Mouse (Mus musculus): ENCODE measurements around the gene Hist3h2ba. TPM values are rescaled to one million over a fixed set of nuclear protein-coding genes. Genes with fewer than 3 reads are reported as not detected.

Hist3h2ba gene
- polyA plus RNA-seq, 1 experiment from 2014 or later: 9.2 TPM

DNA sequence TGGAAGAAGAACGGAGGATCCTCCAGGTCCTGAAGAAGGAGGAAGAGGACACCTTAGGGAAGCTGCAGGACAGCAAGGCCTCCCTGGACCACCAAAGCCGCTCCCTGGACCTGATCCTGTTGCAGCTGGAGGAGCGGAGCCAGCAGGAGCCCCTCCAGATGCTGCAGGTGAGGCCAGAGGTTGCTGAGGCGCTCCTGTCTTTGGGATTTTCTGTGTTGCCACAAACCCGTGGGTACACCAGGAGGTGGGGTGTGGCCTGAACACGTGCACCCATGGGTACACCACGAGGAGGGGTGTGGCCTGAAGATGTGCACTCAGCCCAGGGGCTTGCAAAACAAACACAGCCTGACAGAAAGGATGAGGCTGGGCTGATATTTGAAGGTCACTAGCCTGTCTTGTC, 19.8 kb downstream of the Hist3h2ba start:
- peak; percentile 19; the same call in 1 of the 2 replicates for ATAC-seq (ENCODE audit: insufficient read depth)
- Histone ChIP-seq H3K36me3 (replicated peaks) (peaks cover 14% of the 10 kb centered on the region; the same call in 1 of the 2 replicates), H3K27me3 (peaks cover 8% of the 10 kb centered on the region), H3K27ac (replicated peaks) (no peak overlapping the region), H3K9me3 (replicated peaks) (no peaks in the 10 kb centered on the region), H3K9ac (no peak overlapping the region), H3K4me3 (replicated peaks) (no peak overlapping the region), H3K4me1 (replicated peaks) (peaks cover 45% of the 10 kb centered on the region), H3K4me2 (no peak overlapping the region)
- 50% methylated on average over 7 of the region's 7 CpGs for WGBS (ENCODE audit: insufficient replicate concordance)

DNA sequence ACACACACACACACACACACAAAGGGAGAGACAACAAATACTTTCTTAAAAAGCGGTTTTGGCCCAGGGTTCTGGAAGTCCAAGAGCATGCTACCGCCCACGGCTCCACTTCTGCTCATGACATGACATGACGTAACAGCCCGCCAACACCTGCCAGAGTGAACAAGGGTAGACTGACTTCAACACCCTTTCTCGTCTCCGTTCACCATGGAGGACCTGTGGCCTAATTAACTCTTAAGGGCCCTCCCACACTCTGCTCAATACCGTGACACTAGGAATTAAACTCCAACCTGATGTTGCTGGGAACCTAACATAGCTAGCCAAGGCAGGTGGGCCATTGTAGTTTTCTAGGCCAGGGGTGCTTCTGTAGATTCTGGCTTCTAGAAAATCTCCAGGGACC, 20.3 kb downstream of the Hist3h2ba start:
- 77% methylated on average over 8 of the region's 8 CpGs for WGBS (ENCODE audit: insufficient replicate concordance)
- Histone ChIP-seq H3K36me3 (replicated peaks) (peaks cover 14% of the 10 kb centered on the region; the same call in 1 of the 2 replicates), H3K27ac (replicated peaks) (no peak overlapping the region), H3K9ac (no peak overlapping the region), H3K4me1 (replicated peaks) (peaks cover 43% of the 10 kb centered on the region), H3K27me3 (peaks cover 3% of the 10 kb centered on the region; the same call in 1 of the 2 replicates), H3K4me2 (no peak overlapping the region), H3K9me3 (replicated peaks) (no peaks in the 10 kb centered on the region), H3K4me3 (replicated peaks) (no peak overlapping the region)
- ATAC-seq (ENCODE audit: insufficient read depth): no peak

DNA sequence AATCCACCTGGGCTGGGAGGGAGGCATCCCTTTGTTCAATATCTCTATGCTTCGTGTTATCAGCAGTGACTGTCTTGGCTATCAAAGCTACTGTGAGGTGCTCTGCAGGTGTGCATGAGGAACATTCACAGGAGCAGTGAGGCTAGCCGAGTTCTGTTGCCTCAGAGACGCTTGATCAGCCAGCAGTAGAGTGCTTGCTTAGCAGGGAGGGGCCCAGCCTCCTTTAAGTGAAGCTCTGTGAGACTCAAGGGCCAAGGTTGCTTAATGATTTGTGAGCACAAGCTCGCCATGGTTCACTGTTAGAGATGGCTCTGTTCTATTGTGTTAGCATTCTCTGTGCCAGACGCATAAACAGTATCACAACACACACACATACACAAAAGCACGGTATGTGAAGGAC, 20.9 kb downstream of the Hist3h2ba start:
- no peaks in the 10 kb centered on the region for H3K27me3 ChIP-seq
- no peak for ATAC-seq (ENCODE audit: insufficient read depth)
- no peak overlapping the region for H3K4me3 ChIP-seq (replicated peaks)
- H3K36me3 ChIP-seq (replicated peaks): peaks cover 14% of the 10 kb centered on the region; the same call in 1 of the 2 replicates
- WGBS (ENCODE audit: insufficient replicate concordance): 66% methylated on average over 6 of the region's 6 CpGs
- no peak overlapping the region for H3K9ac ChIP-seq
- peaks cover 46% of the 10 kb centered on the region for H3K4me1 ChIP-seq (replicated peaks)
- no peak overlapping the region for H3K27ac ChIP-seq (replicated peaks)
- no peak overlapping the region for H3K4me2 ChIP-seq
- no peaks in the 10 kb centered on the region for H3K9me3 ChIP-seq (replicated peaks)

DNA sequence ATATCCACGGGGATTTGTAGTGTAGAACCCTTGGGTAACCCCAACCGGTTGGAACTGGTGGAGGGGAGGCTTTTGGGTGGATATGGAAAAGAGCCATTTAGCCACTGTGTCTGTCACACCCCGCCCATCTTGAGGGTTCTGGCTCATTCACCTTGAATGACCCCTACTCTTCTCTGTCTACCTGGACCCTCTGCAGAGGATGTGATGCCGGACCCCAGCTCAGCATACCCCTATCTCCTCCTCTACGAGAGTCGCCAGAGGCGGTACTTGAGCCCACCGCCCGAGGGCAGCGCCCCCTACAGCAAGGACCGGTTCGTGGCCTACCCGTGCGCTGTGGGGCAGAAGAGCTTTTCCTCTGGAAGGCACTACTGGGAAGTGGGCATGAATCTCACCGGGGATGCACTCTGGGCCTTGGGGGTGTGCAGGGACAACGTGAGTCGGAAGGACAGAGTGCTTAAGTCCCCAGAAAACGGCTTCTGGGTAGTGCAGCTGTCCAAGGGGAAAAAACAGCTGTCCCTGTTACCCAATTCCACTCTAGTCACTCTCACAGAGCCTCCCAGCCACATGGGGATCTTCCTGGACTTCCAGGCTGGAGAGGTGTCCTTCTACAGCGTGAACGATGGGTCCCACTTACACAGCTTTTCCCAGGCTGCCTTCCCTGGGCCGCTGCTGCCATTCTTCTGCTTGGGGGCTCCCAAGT, 22.3 kb downstream of the Hist3h2ba start:
- Histone ChIP-seq H3K27ac (replicated peaks) (no peak overlapping the region), H3K4me3 (replicated peaks) (no peak overlapping the region), H3K9ac (no peak overlapping the region), H3K4me2 (no peak overlapping the region), H3K4me1 (replicated peaks) (peaks cover 42% of the 10 kb centered on the region), H3K36me3 (replicated peaks) (peaks cover 17% of the 10 kb centered on the region), H3K27me3 (no peaks in the 10 kb centered on the region), H3K9me3 (replicated peaks) (no peaks in the 10 kb centered on the region)
- no peak for ATAC-seq (ENCODE audit: insufficient read depth)
- 82% methylated on average over 21 of the region's 21 CpGs for WGBS (ENCODE audit: insufficient replicate concordance)

DNA sequence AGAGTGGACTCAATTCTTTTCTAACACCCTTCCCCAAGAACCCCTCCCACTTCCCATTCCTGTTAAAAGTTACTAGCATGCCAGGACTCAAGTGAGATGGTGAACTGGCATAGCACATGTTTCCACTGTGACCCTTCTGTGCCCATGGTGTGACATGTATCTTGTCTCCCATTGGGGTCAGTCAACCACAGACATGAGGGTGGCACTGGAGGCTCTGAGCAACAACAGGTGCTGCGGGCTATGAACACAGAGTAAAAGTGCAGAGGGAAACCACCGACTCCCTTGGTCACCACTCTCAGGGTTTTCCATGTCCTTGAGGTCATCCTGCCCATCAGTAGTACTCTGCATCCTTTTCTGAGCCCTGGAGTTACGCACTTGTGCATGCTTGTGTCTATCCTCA, 23.1 kb downstream of the Hist3h2ba start:
- Histone ChIP-seq H3K36me3 (replicated peaks) (peaks cover 17% of the 10 kb centered on the region), H3K9me3 (replicated peaks) (no peaks in the 10 kb centered on the region), H3K9ac (no peak overlapping the region), H3K4me3 (replicated peaks) (no peak overlapping the region), H3K4me1 (replicated peaks) (peaks cover 39% of the 10 kb centered on the region), H3K27me3 (no peaks in the 10 kb centered on the region), H3K27ac (replicated peaks) (no peak overlapping the region), H3K4me2 (no peak overlapping the region)
- no peak for ATAC-seq (ENCODE audit: insufficient read depth)
- 75% methylated on average over 3 of the region's 3 CpGs for WGBS (ENCODE audit: insufficient replicate concordance)

DNA sequence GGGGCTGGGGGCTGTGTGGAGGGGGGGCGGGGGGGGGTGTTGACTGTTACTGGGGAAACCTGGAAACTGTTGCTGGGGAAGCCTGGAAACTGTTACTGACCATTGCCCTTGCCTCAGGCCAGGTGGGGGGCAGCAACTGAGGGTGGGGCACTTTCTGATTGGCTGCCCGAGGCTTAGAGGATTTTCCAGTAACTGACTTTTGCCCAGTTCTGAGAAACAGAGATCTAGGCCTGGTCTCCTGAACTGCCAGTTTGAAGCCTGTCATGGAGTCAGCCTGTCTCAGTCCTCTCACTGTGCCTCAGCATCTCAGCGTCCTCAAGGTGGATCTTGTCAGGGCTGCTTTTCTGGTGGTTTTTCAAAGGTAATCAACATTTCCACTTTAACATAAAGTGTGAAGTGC, 25.7 kb downstream of the Hist3h2ba start:
- H3K4me2 ChIP-seq: no peak overlapping the region
- H3K4me3 ChIP-seq (replicated peaks): no peak overlapping the region
- H3K27me3 ChIP-seq: no peaks in the 10 kb centered on the region
- no peaks in the 10 kb centered on the region for H3K9me3 ChIP-seq (replicated peaks)
- peaks cover 17% of the 10 kb centered on the region for H3K36me3 ChIP-seq (replicated peaks)
- H3K9ac ChIP-seq: no peak overlapping the region
- 61% methylated on average over 3 of the region's 3 CpGs for WGBS (ENCODE audit: insufficient replicate concordance)
- no peak for ATAC-seq (ENCODE audit: insufficient read depth)
- H3K27ac ChIP-seq (replicated peaks): no peak overlapping the region
- H3K4me1 ChIP-seq (replicated peaks): peaks cover 41% of the 10 kb centered on the region

DNA sequence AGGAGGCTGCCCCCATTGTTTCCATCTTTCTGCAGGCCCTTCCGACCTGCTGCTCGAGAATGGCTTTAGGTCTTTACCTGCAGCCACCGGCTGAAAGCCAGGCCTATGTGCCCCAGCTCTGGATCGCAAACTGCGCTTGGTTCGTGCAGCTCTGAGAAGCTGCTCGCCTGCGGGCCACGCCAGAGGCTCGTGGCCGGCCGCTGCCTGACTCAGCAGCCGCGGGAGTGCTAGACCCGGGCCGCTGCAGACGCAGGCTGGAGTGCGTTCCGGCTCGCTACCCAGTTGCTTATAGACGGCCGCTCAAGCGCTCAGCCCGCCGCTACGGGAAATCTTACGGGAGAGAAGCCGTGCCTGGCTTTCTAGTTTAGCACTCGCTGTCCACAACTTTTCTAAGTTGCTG, 28.4 kb downstream of the Hist3h2ba start:
- Histone ChIP-seq H3K9ac (peak overlapping the region; percentile 87), H3K27me3 (no peaks in the 10 kb centered on the region), H3K36me3 (replicated peaks) (peaks cover 11% of the 10 kb centered on the region), H3K27ac (replicated peaks) (peak overlapping the region; percentile 83), H3K4me3 (replicated peaks) (peak overlapping the region; percentile 90), H3K4me1 (replicated peaks) (peaks cover 61% of the 10 kb centered on the region), H3K9me3 (replicated peaks) (no peaks in the 10 kb centered on the region), H3K4me2 (peak overlapping the region; percentile 95)
- ATAC-seq (ENCODE audit: insufficient read depth): peak; percentile 62
- WGBS (ENCODE audit: insufficient replicate concordance): under 1% methylated on average over 29 of the region's 29 CpGs

DNA sequence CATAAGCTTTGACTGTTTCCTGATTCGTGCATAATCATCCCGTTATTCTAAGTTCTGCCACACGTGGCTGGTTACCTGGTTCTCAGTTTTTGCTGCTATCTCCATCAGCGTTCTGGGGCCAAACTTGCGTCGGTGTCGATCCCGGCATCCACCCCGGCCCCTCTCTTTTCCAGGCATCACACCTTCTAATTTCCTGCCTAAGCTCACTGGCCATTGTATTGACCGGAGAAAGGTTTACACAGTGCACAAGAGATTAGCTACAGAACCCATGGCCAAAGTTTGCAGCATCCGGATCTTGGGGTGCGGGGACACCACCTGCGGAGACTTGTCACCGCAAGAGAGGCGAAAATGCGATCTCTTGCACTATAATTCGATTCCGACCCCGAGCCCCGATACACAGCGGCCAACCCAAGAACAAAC, 28.9 kb downstream of the Hist3h2ba start:
- peak overlapping the region; percentile 83 for H3K27ac ChIP-seq (replicated peaks)
- under 1% methylated on average over 21 of the region's 21 CpGs for WGBS (ENCODE audit: insufficient replicate concordance)
- peak overlapping the region; percentile 90 for H3K4me3 ChIP-seq (replicated peaks)
- ATAC-seq (ENCODE audit: insufficient read depth): peak; percentile 24; the same call in 1 of the 2 replicates
- peaks cover 15% of the 10 kb centered on the region for H3K36me3 ChIP-seq (replicated peaks)
- H3K4me1 ChIP-seq (replicated peaks): peaks cover 66% of the 10 kb centered on the region
- no peaks in the 10 kb centered on the region for H3K9me3 ChIP-seq (replicated peaks)
- peak overlapping the region; percentile 87 for H3K9ac ChIP-seq
- H3K4me2 ChIP-seq: peak overlapping the region; percentile 95
- H3K27me3 ChIP-seq: no peaks in the 10 kb centered on the region

DNA sequence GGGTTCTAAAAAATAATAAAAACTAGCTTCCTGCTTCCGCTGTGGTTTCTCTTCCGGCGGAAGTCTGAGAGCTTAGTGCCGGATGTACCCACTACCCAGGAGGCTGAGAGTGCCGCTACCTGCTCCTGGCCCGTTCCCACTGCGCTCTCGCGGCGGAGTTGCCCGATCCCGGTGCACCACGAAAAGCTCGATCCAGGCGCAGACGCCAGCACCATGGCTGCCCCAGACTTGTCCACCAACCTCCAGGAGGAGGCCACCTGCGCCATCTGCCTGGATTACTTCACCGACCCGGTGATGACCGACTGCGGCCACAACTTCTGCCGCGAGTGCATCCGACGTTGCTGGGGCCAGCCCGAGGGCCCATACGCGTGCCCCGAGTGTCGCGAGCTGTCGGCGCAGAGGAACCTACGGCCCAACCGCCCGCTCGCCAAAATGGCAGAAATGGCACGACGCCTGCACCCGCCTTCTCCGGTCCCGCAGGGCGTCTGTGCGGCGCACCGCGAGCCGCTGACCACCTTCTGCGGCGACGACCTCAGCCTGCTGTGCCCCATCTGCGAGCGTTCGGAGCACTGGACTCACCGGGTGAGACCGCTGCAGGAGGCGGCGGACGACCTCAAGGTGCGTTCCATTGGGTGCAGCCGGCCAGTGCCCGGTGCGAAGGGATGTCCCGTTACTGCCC, 29.4 kb downstream of the Hist3h2ba start, which contains the start of gene Trim11:
Gene Trim11, plus strand, starts transcription at position 67 of the 679 bp plus-strand sequence.
- Histone ChIP-seq H3K36me3 (replicated peaks) (peaks cover 21% of the 10 kb centered on the region), H3K27ac (replicated peaks) (peak within 1 kb of the TSS; percentile 83), H3K9ac (peak within 1 kb of the TSS; percentile 87), H3K4me2 (peak within 1 kb of the TSS; percentile 95), H3K27me3 (no peaks in the 10 kb centered on the region), H3K4me1 (replicated peaks) (peaks cover 66% of the 10 kb centered on the region), H3K4me3 (replicated peaks) (peak within 1 kb of the TSS; percentile 90), H3K9me3 (replicated peaks) (no peaks in the 10 kb centered on the region)
- ATAC-seq (ENCODE audit: insufficient read depth): peak; percentile 56
- WGBS (ENCODE audit: insufficient replicate concordance): under 1% methylated on average over 64 of the region's 64 CpGs

DNA sequence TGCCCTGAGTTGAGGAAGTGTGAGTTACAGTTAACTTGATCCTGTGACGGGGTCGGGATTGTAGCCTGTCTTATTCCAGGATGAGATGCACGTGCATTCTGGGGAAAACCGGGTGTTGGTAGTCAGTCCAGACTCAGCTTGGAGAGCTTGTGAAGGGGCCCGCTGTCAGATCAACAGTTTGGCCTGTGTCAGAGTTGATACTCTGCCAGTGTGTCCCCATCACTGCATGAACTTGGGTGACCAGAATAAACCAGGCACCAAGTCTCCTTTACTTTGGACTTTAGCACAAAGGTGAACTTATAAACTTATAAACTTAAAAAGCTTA, 29.9 kb downstream of the Hist3h2ba start:
- peaks cover 66% of the 10 kb centered on the region for H3K4me1 ChIP-seq (replicated peaks)
- no peaks in the 10 kb centered on the region for H3K27me3 ChIP-seq
- H3K4me3 ChIP-seq (replicated peaks): peak overlapping the region; percentile 90
- peak overlapping the region; percentile 95 for H3K4me2 ChIP-seq
- ATAC-seq (ENCODE audit: insufficient read depth): no peak
- WGBS (ENCODE audit: insufficient replicate concordance): 3% methylated on average over 5 of the region's 5 CpGs
- H3K9ac ChIP-seq: peak overlapping the region; percentile 87
- peaks cover 23% of the 10 kb centered on the region for H3K36me3 ChIP-seq (replicated peaks)
- peak overlapping the region; percentile 83 for H3K27ac ChIP-seq (replicated peaks)
- H3K9me3 ChIP-seq (replicated peaks): no peaks in the 10 kb centered on the region

DNA sequence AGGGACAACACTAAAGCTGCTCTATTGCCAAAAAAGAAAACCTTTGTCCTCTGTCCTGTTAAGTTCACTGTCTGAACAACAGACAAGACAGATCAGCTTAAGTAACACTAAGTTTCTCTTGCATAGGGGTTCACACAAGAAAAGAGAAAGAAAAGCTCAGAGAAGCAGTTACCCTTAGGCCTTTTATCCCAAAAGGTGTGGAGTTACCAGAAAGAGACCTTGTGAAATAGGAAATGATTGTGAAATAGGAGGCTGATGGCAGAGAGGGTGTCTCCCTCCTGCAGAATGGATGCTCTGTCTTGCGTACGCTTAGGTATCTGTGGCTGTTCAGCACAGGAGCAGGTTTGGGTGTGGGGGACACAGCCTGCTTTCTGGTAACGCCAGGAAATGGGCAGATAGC, 30.5 kb downstream of the Hist3h2ba start:
- no peaks in the 10 kb centered on the region for H3K27me3 ChIP-seq
- peak overlapping the region; percentile 95 for H3K4me2 ChIP-seq
- peak overlapping the region; percentile 83 for H3K27ac ChIP-seq (replicated peaks)
- peak overlapping the region; percentile 90 for H3K4me3 ChIP-seq (replicated peaks)
- H3K4me1 ChIP-seq (replicated peaks): peaks cover 60% of the 10 kb centered on the region
- no peaks in the 10 kb centered on the region for H3K9me3 ChIP-seq (replicated peaks)
- peak overlapping the region; percentile 87 for H3K9ac ChIP-seq
- H3K36me3 ChIP-seq (replicated peaks): peaks cover 28% of the 10 kb centered on the region
- WGBS (ENCODE audit: insufficient replicate concordance): 30% methylated on average over 3 of the region's 3 CpGs
- no peak for ATAC-seq (ENCODE audit: insufficient read depth)

Data from liver, embryonic 15.5 days (tissue).